Mouse (Mus musculus) heart, embryonic 14.5 days (tissue): ENCODE measurements around the gene Cybb. TPM values are rescaled to one million over a fixed set of nuclear protein-coding genes. Genes with fewer than 3 reads are reported as not detected.
"Not testable (repeated sequence)": the region's sequence is repeated elsewhere in the genome, so short reads cannot be mapped to it uniquely, and the experiment has no call there.

Experiments
- ATAC-seq: fragments of 200-750 bp; cut with Nextera tagmentation; 2 replicates; pipeline ENCODE4 v1.8.0; 2017; ENCODE audit warnings: low read depth, moderate TSS enrichment; ENCODE audit not compliant: insufficient number of reproducible peaks, insufficient read depth, low FRiP score
- H3K27ac ChIP-seq, 2 experiments: fragments of 200-500 bp in 1 of 2; fragments of 300-500 bp in 1 of 2; sonication (generic) in 1 of 2; replicated peaks in 1 of 2; 2 replicates each; pipeline ENCODE4 v1.5.1; 2012 to 2014; ENCODE audit warnings: low read depth in 2 of 2, low read length in 2 of 2, control low read depth in 1 of 2, mild to moderate bottlenecking in 1 of 2, mixed read lengths in 1 of 2; ENCODE audit not compliant: control insufficient read depth in 1 of 2, insufficient read depth in 1 of 2
- H3K27me3 ChIP-seq: fragments of 300-500 bp; sonication (generic); 2 replicates; pipeline ENCODE4 v1.6.1; 2014; ENCODE audit warnings: mild to moderate bottlenecking, low read length, control low read depth; ENCODE audit not compliant: control insufficient read depth, insufficient read depth
- H3K36me3 ChIP-seq: fragments of 300-500 bp; sonication (generic); 2 replicates; pipeline ENCODE4 v1.6.1; 2014; ENCODE audit warnings: mild to moderate bottlenecking, control low read depth, low read length, mixed read lengths; ENCODE audit not compliant: control insufficient read depth, insufficient read depth
- H3K4me1 ChIP-seq, 2 experiments: fragments of 200-500 bp in 1 of 2; fragments of 300-500 bp in 1 of 2; sonication (generic) in 1 of 2; 2 replicates each; pipeline ENCODE4 v1.6.1; 2012 to 2014; ENCODE audit warnings: low read length in 2 of 2, control low read depth in 1 of 2, mixed read lengths in 1 of 2; ENCODE audit not compliant: control insufficient read depth in 2 of 2, insufficient read depth in 2 of 2
- H3K4me2 ChIP-seq: fragments of 300-500 bp; sonication (generic); 2 replicates; pipeline ENCODE4 v1.6.1; 2014; ENCODE audit warnings: mild to moderate bottlenecking, low read length
- H3K4me3 ChIP-seq, 2 experiments: fragments of 200-500 bp in 1 of 2; fragments of 300-500 bp in 1 of 2; sonication (generic) in 1 of 2; 2 replicates each; pipeline ENCODE4 v1.5.1; 2012 to 2014; ENCODE audit warnings: low read length in 2 of 2, mild to moderate bottlenecking in 2 of 2, control low read depth in 1 of 2, low read depth in 1 of 2, moderate library complexity in 1 of 2; ENCODE audit not compliant: control insufficient read depth in 1 of 2, insufficient read depth in 1 of 2
- H3K9ac ChIP-seq: fragments of 300-500 bp; sonication (generic); 2 replicates; pipeline ENCODE4 v1.6.1; 2014; ENCODE audit warnings: mild to moderate bottlenecking, low read length
- H3K9me3 ChIP-seq: fragments of 300-500 bp; sonication (generic); 2 replicates; pipeline ENCODE4 v1.6.1; 2016; ENCODE audit warnings: low read length, control low read depth; ENCODE audit not compliant: control insufficient read depth
- WGBS: fragments of 180-500 bp; shearing (Covaris S2); extraction: QIAGEN DNeasy Blood & Tissue Kit; methylation state at CpG from one replicate; pipeline ENCODE4 v1.1.7; 2014; 5-methylcytosine and 5-hydroxymethylcytosine counted together
- polyA plus RNA-seq: library from polyadenylated mRNA; unstranded; fragments of >200 nt; fragmentation: Nextera tagmentation; extraction: Ambion mirVana; gene quantifications from 2 replicates; pipeline ENCODE4 v1.2.1, GENCODE M21; 2014

Gene Cybb
- polyA plus RNA-seq: 2.6 and 2.9 TPM in 2 replicates

DNA sequence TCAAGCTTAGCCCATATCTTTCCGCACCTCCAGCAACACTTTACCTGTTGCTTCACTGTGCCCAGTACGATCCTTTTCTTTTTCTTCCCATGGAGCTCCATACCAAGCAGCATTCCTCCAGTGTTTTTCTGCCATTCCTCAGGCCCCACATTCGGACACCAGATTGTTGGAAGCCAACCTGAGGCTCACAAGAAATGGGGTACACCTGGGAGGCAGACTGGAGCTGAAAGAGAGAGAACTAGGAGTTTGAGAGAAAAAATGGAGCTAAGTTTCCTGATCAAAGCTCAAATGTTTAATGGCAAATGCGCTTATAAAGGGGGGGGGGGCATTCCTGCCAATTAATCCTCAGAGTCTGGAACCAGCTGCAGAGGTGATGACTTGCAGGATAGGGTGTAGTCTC is at the start of gene Cybb:
Cybb (minus strand) TSS at position 101 of the 400 bp plus-strand sequence.
- Histone ChIP-seq H3K36me3 (no peaks in the 10 kb centered on the region), H3K27me3 (no peaks in the 10 kb centered on the region), H3K9ac (no peak within 1 kb of the TSS), H3K4me3 (no peak within 1 kb of the TSS), H3K4me1 (no peaks in the 10 kb centered on the region), H3K27ac (no peak within 1 kb of the TSS), H3K9me3 (no peaks in the 10 kb centered on the region), H3K4me2 (no peak within 1 kb of the TSS)
- no peak for ATAC-seq
- WGBS: 67% methylated on average over 4 of the region's 4 CpGs

DNA sequence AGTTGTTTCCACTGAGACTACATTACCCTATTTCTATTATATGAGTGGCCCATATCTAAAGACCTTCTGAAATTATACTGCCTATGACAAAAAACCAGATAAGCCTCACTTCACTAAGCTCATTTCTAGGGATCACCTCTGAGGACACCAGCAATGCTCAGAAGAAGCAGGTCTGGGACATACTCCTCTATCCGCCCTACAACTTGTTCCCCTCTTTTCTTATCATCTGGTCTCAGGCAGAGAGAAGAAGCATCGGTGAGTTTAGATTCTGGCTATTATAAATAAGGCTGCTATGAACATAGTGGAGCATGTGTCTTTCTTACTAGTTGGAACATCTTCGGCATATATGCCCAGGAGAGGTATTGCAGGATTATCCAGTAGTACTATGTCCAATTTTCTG is 49.3 kb upstream of the Cybb start:
- Histone ChIP-seq H3K9ac (no peak overlapping the region), H3K4me2 (no peak overlapping the region), H3K36me3 (no peaks in the 10 kb centered on the region), H3K9me3 (no peaks in the 10 kb centered on the region), H3K27ac (no peak overlapping the region), H3K4me1 (no peaks in the 10 kb centered on the region), H3K4me3 (no peak overlapping the region), H3K27me3 (no peaks in the 10 kb centered on the region)
- WGBS: 75% methylated on average over 3 of the region's 3 CpGs
- no peak for ATAC-seq

DNA sequence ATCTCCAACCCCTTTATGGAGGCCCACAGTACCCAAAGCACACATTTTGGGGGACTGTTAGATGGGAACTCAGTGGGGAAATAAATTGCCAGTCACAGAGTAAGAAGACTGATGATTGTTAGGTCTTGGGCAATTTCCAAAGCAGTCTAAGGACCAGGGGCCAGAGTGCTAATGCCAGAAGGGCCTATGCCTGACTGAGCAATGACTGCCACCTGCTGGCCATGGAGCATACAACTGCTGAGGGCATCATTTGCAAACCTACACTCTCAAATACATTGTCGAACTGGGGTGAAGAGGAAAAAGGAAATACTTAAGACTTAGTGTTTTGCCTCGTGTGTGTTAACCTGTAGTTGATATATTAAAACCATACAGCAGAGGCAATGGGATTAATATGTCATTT is 32.4 kb upstream of the Cybb start:
- not testable (repeated sequence) for ATAC-seq, H3K4me1 ChIP-seq, H3K9me3 ChIP-seq, H3K4me3 ChIP-seq, H3K4me2 ChIP-seq, H3K27ac ChIP-seq, H3K27me3 ChIP-seq, H3K9ac ChIP-seq, H3K36me3 ChIP-seq
- WGBS: 34% methylated on average over 2 of the region's 2 CpGs

DNA sequence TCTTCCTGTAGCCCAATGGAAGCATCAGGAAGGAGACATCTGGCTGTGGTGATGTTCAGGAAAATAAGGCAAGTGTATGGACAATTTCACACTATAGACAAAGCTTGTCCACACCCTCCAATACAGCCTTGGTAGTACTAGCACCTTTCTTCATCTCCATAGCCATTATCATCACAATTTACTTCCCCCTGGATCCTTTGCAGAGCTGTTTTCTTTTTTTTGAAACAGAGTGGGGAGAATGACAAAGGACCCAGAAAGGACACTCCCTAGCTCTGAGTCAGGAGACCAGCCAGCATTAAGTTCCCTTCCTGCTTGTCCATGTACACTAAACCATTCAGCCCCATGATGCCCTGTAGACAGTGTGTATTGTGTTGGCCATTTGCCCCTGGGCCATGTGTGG is 30.0 kb upstream of the Cybb start:
- H3K4me1 ChIP-seq, H3K9ac ChIP-seq, ATAC-seq, H3K36me3 ChIP-seq, H3K27ac ChIP-seq, H3K9me3 ChIP-seq, H3K27me3 ChIP-seq, H3K4me2 ChIP-seq, H3K4me3 ChIP-seq: not testable (repeated sequence)

DNA sequence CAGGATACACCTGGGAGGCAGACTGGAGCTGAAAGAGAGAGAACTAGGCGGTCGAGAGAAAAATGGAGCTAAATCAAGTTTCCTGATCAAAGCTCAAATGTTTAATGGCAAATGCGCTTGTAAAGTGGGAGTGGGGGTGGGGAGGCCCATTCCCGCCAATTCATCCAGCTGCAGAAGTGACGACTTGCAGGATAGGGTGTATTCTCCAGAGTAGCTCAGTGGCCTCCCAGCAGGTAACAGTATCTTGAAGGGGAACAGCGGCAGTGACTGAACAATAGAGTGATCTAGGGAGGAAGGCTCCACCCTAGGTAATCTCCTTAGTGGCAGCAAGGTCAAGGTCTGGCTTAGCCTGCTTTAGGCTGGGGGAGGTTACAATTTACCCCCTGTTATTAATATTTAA is 12.5 kb downstream of the Cybb start:
- H3K27ac ChIP-seq, ATAC-seq, H3K4me1 ChIP-seq, H3K36me3 ChIP-seq, H3K4me2 ChIP-seq, H3K4me3 ChIP-seq, H3K27me3 ChIP-seq, H3K9me3 ChIP-seq, H3K9ac ChIP-seq: not testable (repeated sequence)
- 73% methylated on average over 6 of the region's 6 CpGs for WGBS

DNA sequence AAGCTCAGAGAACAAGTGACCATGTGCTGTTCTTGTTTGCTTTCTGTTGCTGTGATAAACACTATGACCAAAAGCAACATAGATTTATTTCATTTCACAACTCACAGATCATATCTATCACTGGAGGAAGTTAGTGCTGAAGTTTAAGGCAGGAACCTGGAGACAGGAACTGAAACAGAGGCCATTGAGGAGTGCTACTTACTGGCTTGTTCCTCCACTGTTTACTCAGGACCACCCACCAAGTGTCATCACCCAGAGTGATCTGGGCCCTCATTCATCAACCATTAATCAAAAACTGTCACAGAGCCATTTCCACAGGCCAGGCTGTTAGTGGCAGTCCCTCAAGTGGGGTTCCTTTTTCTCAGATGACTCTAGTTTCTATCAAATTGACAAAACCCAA is 13.1 kb downstream of the Cybb start:
- Histone ChIP-seq H3K9me3 (no peaks in the 10 kb centered on the region), H3K27ac (no peak overlapping the region), H3K36me3 (no peaks in the 10 kb centered on the region), H3K4me1 (no peaks in the 10 kb centered on the region), H3K4me2 (no peak overlapping the region), H3K27me3 (no peaks in the 10 kb centered on the region), H3K9ac (no peak overlapping the region), H3K4me3 (no peak overlapping the region)
- ATAC-seq: no peak

DNA sequence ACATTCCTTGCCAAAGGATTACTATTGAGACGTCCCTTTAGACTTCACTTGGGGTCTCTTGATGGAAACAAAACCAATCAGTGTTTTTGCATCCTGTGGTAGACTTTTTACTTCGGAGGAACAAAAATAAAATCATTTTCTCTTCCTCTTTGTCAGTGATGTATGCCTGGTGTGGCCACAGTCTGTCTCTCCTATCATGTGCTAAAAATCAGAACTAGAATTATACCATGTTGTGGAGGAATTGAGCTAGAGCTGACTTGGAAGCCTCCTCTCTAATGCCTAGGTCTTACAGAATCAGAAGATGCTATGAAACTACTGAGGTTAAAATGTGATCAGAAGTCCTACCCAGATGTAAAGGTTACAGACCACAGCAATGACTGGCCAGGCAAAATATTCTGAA is 13.8 kb downstream of the Cybb start:
- no peaks in the 10 kb centered on the region for H3K9me3 ChIP-seq
- H3K4me2 ChIP-seq: no peak overlapping the region
- H3K4me1 ChIP-seq: no peaks in the 10 kb centered on the region
- H3K27me3 ChIP-seq: no peaks in the 10 kb centered on the region
- no peak overlapping the region for H3K27ac ChIP-seq
- H3K9ac ChIP-seq: no peak overlapping the region
- 54% methylated on average over 2 of the region's 2 CpGs for WGBS
- H3K36me3 ChIP-seq: no peaks in the 10 kb centered on the region
- ATAC-seq: no peak
- no peak overlapping the region for H3K4me3 ChIP-seq

GRCm38 (mm10) chrX:9470811-9471388 is 16.7 kb downstream of the Cybb start:
- 39% methylated on average over 3 of the region's 3 CpGs for WGBS
- ATAC-seq: no peak

More at GRCm38 (mm10) chrX:9470811-9471388, 16.7 kb downstream of the Cybb start:
- H3K9me3 ChIP-seq: no peaks in the 10 kb centered on the region
- H3K36me3 ChIP-seq: no peaks in the 10 kb centered on the region
- H3K9ac ChIP-seq: no peak overlapping the region
- H3K4me3 ChIP-seq: no peak overlapping the region
- H3K27ac ChIP-seq: no peak overlapping the region
- H3K4me1 ChIP-seq: no peaks in the 10 kb centered on the region
- H3K4me2 ChIP-seq: no peak overlapping the region
- H3K27me3 ChIP-seq: no peaks in the 10 kb centered on the region
